Mouse (Mus musculus): Measurements from ENCODE around the gene Fra10ac1.

Fra10ac1 gene

GRCm38 (mm10) chr19:38232087-38232486, 8.1 kb upstream of the Fra10ac1 start:
- DNase-seq (ENCODE audit: low spot score), result no peak

GRCm38 (mm10) chr19:38228699-38229098, 4.7 kb upstream of the Fra10ac1 start:
- DNase-seq (ENCODE audit: low spot score), result no peak

GRCm38 (mm10) chr19:38224685-38225060, 717 bp upstream of the Fra10ac1 start:
- no peak for DNase-seq (ENCODE audit: low spot score)

GRCm38 (mm10) chr19:38223356-38223904, 526 bp downstream of the Fra10ac1 start:
- DNase-seq (ENCODE audit: low spot score), result no peak

- no peak for DNase-seq (ENCODE audit: low spot score)
These were observed 6.3 kb downstream of the Fra10ac1 start for GRCm38 (mm10) chr19:38217696-38218095.

- DNase-seq (ENCODE audit: low spot score), result no peak
These were observed 17.3 kb downstream of the Fra10ac1 start for GRCm38 (mm10) chr19:38206669-38207068.

- no peak for DNase-seq (ENCODE audit: low spot score)
These were observed 25.2 kb downstream of the Fra10ac1 start for GRCm38 (mm10) chr19:38198731-38199130.

- DNase-seq (ENCODE audit: low spot score), result no peak
These were observed 28.7 kb downstream of the Fra10ac1 start for GRCm38 (mm10) chr19:38195245-38195644.

- DNase-seq (ENCODE audit: low spot score), result no peak
These were observed 32.5 kb downstream of the Fra10ac1 start for GRCm38 (mm10) chr19:38191446-38191845.

GRCm38 (mm10) chr19:38190606-38191005, 33.4 kb downstream of the Fra10ac1 start:
- DNase-seq (ENCODE audit: low spot score), result no peak

- no peak for DNase-seq (ENCODE audit: low spot score)
These were observed 36.6 kb downstream of the Fra10ac1 start for GRCm38 (mm10) chr19:38187345-38187680.

- DNase-seq (ENCODE audit: low spot score), result no peak
These were observed 37.2 kb downstream of the Fra10ac1 start for GRCm38 (mm10) chr19:38186631-38187344.

GRCm38 (mm10) chr19:38179675-38180074, 44.3 kb downstream of the Fra10ac1 start:
- no peak for DNase-seq (ENCODE audit: low spot score)

- DNase-seq (ENCODE audit: low spot score), result no peak
These were observed 59.3 kb downstream of the Fra10ac1 start for GRCm38 (mm10) chr19:38164633-38165032.

- no peak for DNase-seq (ENCODE audit: low spot score)
These were observed 62.2 kb downstream of the Fra10ac1 start for GRCm38 (mm10) chr19:38161648-38162354.

- no peak for DNase-seq (ENCODE audit: low spot score)
These were observed 67.7 kb downstream of the Fra10ac1 start for GRCm38 (mm10) chr19:38156243-38156642.

GRCm38 (mm10) chr19:38143540-38144271, 80.2 kb downstream of the Fra10ac1 start:
- no peak for DNase-seq (ENCODE audit: low spot score)
